Mouse (Mus musculus) bone marrow macrophage, adult 2 months (primary cell): ENCODE data around the gene Nme2.

Experiments used
- CTCF ChIP-seq: IDR thresholded peaks from 2 replicates; pipeline ENCODE4 v1.5.1; 2012; ENCODE audit warnings: low read depth, mild to moderate bottlenecking, low read length, moderate library complexity
- POLR2A ChIP-seq: IDR thresholded peaks from 2 replicates; pipeline ENCODE4 v1.6.1; 2012; ENCODE audit warnings: mild to moderate bottlenecking, low read depth, low read length, borderline replicate concordance

DNA sequence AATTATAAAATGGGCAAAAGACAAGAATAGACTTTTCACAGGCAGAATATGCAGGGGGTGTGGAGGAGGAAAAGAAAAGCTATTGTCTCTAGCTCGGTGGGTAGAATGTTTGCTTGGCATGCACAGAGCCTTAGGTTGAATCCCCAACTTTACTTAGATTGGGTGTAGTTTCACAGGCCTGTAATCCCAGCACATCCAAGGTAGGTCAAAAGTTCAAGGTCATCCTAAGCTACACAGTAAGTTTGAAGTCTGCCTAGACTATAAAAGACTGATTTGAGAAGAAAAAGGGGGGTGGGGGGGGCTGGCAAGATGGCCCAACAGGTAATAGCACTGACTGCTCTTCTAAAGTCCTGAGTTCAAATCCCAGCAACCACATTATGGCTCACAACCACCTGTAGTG, 13.7 kb upstream of the Nme2 start:
- TF ChIP-seq CTCF, result no peak
- no peak for TF ChIP-seq POLR2A
